Mouse (Mus musculus) liver, embryonic 13.5 days (tissue): ENCODE data around the gene Adamts12. TPM values are rescaled to one million over a fixed set of nuclear protein-coding genes. Genes with fewer than 3 reads are reported as not detected.

Experiments
- ATAC-seq: fragments of 200-750 bp; cut with Nextera tagmentation; 2 replicates; pipeline ENCODE4 v1.8.0; 2017; ENCODE audit warnings: low read depth, mild to moderate bottlenecking, moderate number of reproducible peaks, moderate library complexity
- DNase-seq: peaks from one replicate; pipeline ENCODE4 v3.0.0; 2022
- H3K27ac ChIP-seq: fragments of 300-500 bp; sonication (generic); 2 replicates; pipeline ENCODE4 v1.5.1; 2015; ENCODE audit warnings: moderate library complexity, mild to moderate bottlenecking, inconsistent platforms
- H3K27me3 ChIP-seq: fragments of 300-500 bp; sonication (generic); 2 replicates; pipeline ENCODE4 v1.6.1; 2015; ENCODE audit warnings: mild to moderate bottlenecking, inconsistent platforms
- H3K36me3 ChIP-seq: fragments of 300-500 bp; sonication (generic); 2 replicates; pipeline ENCODE4 v1.6.1; 2015; ENCODE audit warnings: mild to moderate bottlenecking, inconsistent platforms
- H3K4me1 ChIP-seq: fragments of 300-500 bp; sonication (generic); replicated peaks from 2 replicates; pipeline ENCODE4 v1.6.1; 2015; ENCODE audit warnings: inconsistent platforms
- H3K4me2 ChIP-seq: fragments of 300-500 bp; sonication (generic); 2 replicates; pipeline ENCODE4 v1.6.1; 2015; ENCODE audit warnings: inconsistent platforms, mild to moderate bottlenecking, moderate library complexity
- H3K4me3 ChIP-seq: fragments of 300-500 bp; sonication (generic); replicated peaks from 2 replicates; pipeline ENCODE4 v1.5.1; 2015; ENCODE audit warnings: mild to moderate bottlenecking, inconsistent platforms
- H3K9ac ChIP-seq: fragments of 300-500 bp; sonication (generic); 2 replicates; pipeline ENCODE4 v1.6.1; 2015; ENCODE audit warnings: mild to moderate bottlenecking, inconsistent platforms
- H3K9me3 ChIP-seq: fragments of 300-500 bp; sonication (generic); replicated peaks from 2 replicates; pipeline ENCODE4 v1.6.1; 2016; ENCODE audit warnings: inconsistent platforms
- WGBS: fragments of 180-500 bp; shearing (Covaris S2); methylation state at CpG from one replicate; pipeline ENCODE4 v1.1.7; 2015; ENCODE audit not compliant: insufficient replicate concordance; 5-methylcytosine and 5-hydroxymethylcytosine counted together
- polyA plus RNA-seq: library from polyadenylated mRNA; unstranded; fragments of >200 nt; fragmentation: Nextera tagmentation; extraction: Ambion mirVana; gene quantifications from 2 replicates; pipeline ENCODE4 v1.2.1, GENCODE M21; 2015

The Adamts12 gene
- polyA plus RNA-seq, 1 experiment from 2014 or later, result 0.20 TPM

GRCm38 (mm10) chr15:11116303-11116702, 51.7 kb downstream of the Adamts12 start:
- no peak overlapping the region for H3K27ac ChIP-seq
- no peak overlapping the region for H3K4me2 ChIP-seq
- H3K4me3 ChIP-seq, result no peak overlapping the region
- no peaks in the 10 kb centered on the region for H3K4me1 ChIP-seq
- ATAC-seq, result no peak
- 51% methylated on average over 2 of the region's 2 CpGs for WGBS
- H3K9me3 ChIP-seq, result no peaks in the 10 kb centered on the region
- no peak for DNase-seq
- no peaks in the 10 kb centered on the region for H3K36me3 ChIP-seq
- H3K27me3 ChIP-seq, result no peaks in the 10 kb centered on the region
- H3K9ac ChIP-seq, result no peak overlapping the region

GRCm38 (mm10) chr15:11116853-11117252, 52.3 kb downstream of the Adamts12 start:
- Histone ChIP-seq H3K27ac (no peak overlapping the region), H3K9me3 (no peaks in the 10 kb centered on the region), H3K9ac (no peak overlapping the region), H3K27me3 (no peaks in the 10 kb centered on the region), H3K4me3 (no peak overlapping the region), H3K4me2 (no peak overlapping the region), H3K4me1 (no peaks in the 10 kb centered on the region), H3K36me3 (no peaks in the 10 kb centered on the region)
- ATAC-seq, result no peak
- WGBS, result 30% methylated on average over 3 of the region's 3 CpGs
- no peak for DNase-seq

- Histone ChIP-seq H3K27ac (no peak overlapping the region), H3K27me3 (no peaks in the 10 kb centered on the region), H3K9ac (no peak overlapping the region), H3K9me3 (no peaks in the 10 kb centered on the region), H3K4me1 (no peaks in the 10 kb centered on the region), H3K36me3 (no peaks in the 10 kb centered on the region), H3K4me3 (no peak overlapping the region), H3K4me2 (no peak overlapping the region)
- DNase-seq, result no peak
- ATAC-seq, result no peak
Measured at GRCm38 (mm10) chr15:11118371-11118770, 53.8 kb downstream of the Adamts12 start.

- H3K4me2 ChIP-seq, result no peak overlapping the region
- no peaks in the 10 kb centered on the region for H3K9me3 ChIP-seq
- H3K4me1 ChIP-seq, result no peaks in the 10 kb centered on the region
- no peak overlapping the region for H3K27ac ChIP-seq
- H3K4me3 ChIP-seq, result no peak overlapping the region
- 24% methylated on average over 1 of the region's 1 CpGs for WGBS
- no peaks in the 10 kb centered on the region for H3K36me3 ChIP-seq
- DNase-seq (no peak), ATAC-seq (no peak)
- H3K9ac ChIP-seq, result no peak overlapping the region
- H3K27me3 ChIP-seq, result no peaks in the 10 kb centered on the region
Measured at GRCm38 (mm10) chr15:11121721-11122120, 57.1 kb downstream of the Adamts12 start.

GRCm38 (mm10) chr15:11125361-11125760, 60.8 kb downstream of the Adamts12 start:
- Histone ChIP-seq H3K27ac (no peak overlapping the region), H3K4me2 (no peak overlapping the region), H3K4me3 (no peak overlapping the region), H3K27me3 (no peaks in the 10 kb centered on the region), H3K36me3 (no peaks in the 10 kb centered on the region), H3K4me1 (no peaks in the 10 kb centered on the region), H3K9me3 (no peaks in the 10 kb centered on the region), H3K9ac (no peak overlapping the region)
- DNase-seq, result no peak
- ATAC-seq, result no peak

- Histone ChIP-seq H3K4me2 (no peak overlapping the region), H3K4me1 (no peaks in the 10 kb centered on the region), H3K27ac (no peak overlapping the region), H3K9me3 (no peaks in the 10 kb centered on the region), H3K9ac (no peak overlapping the region), H3K27me3 (no peaks in the 10 kb centered on the region), H3K4me3 (no peak overlapping the region), H3K36me3 (no peaks in the 10 kb centered on the region)
- 39% methylated on average over 6 of the region's 6 CpGs for WGBS
- ATAC-seq (no peak), DNase-seq (no peak)
Measured at GRCm38 (mm10) chr15:11128457-11128856, 63.9 kb downstream of the Adamts12 start.

GRCm38 (mm10) chr15:11132586-11133558, 68.3 kb downstream of the Adamts12 start:
- Histone ChIP-seq H3K9me3 (no peaks in the 10 kb centered on the region), H3K36me3 (no peaks in the 10 kb centered on the region), H3K4me3 (no peak overlapping the region), H3K9ac (no peak overlapping the region), H3K27ac (no peak overlapping the region), H3K4me2 (no peak overlapping the region), H3K27me3 (no peaks in the 10 kb centered on the region), H3K4me1 (no peaks in the 10 kb centered on the region)
- no peak for DNase-seq
- WGBS, result 62% methylated on average over 5 of the region's 5 CpGs
- no peak for ATAC-seq

GRCm38 (mm10) chr15:11145581-11145980, 81.0 kb downstream of the Adamts12 start:
- Histone ChIP-seq H3K9me3 (no peaks in the 10 kb centered on the region), H3K4me3 (no peak overlapping the region), H3K27me3 (no peaks in the 10 kb centered on the region), H3K4me2 (no peak overlapping the region), H3K9ac (no peak overlapping the region), H3K27ac (no peak overlapping the region), H3K36me3 (no peaks in the 10 kb centered on the region), H3K4me1 (no peaks in the 10 kb centered on the region)
- ATAC-seq (no peak), DNase-seq (no peak)
- WGBS, result 46% methylated on average over 3 of the region's 3 CpGs

- ATAC-seq (no peak), DNase-seq (no peak)
- Histone ChIP-seq H3K27me3 (no peaks in the 10 kb centered on the region), H3K27ac (no peak overlapping the region), H3K9me3 (no peaks in the 10 kb centered on the region), H3K4me3 (no peak overlapping the region), H3K36me3 (no peaks in the 10 kb centered on the region), H3K9ac (no peak overlapping the region), H3K4me1 (no peaks in the 10 kb centered on the region), H3K4me2 (no peak overlapping the region)
- WGBS, result 46% methylated on average over 6 of the region's 6 CpGs
Measured at GRCm38 (mm10) chr15:11159386-11159785, 94.8 kb downstream of the Adamts12 start.

- H3K4me3 ChIP-seq, result no peak overlapping the region
- WGBS, result 47% methylated on average over 2 of the region's 2 CpGs
- H3K4me2 ChIP-seq, result no peak overlapping the region
- no peak overlapping the region for H3K27ac ChIP-seq
- H3K36me3 ChIP-seq, result no peaks in the 10 kb centered on the region
- DNase-seq (no peak), ATAC-seq (no peak)
- H3K4me1 ChIP-seq, result no peaks in the 10 kb centered on the region
- H3K9me3 ChIP-seq, result no peaks in the 10 kb centered on the region
- no peak overlapping the region for H3K9ac ChIP-seq
- H3K27me3 ChIP-seq, result no peaks in the 10 kb centered on the region
Measured at GRCm38 (mm10) chr15:11160759-11161158, 96.2 kb downstream of the Adamts12 start.

- WGBS, result 49% methylated on average over 3 of the region's 3 CpGs
- no peaks in the 10 kb centered on the region for H3K4me1 ChIP-seq
- H3K27me3 ChIP-seq, result no peaks in the 10 kb centered on the region
- H3K4me3 ChIP-seq, result no peak overlapping the region
- no peak overlapping the region for H3K4me2 ChIP-seq
- no peak overlapping the region for H3K27ac ChIP-seq
- H3K9me3 ChIP-seq, result no peaks in the 10 kb centered on the region
- ATAC-seq (no peak), DNase-seq (no peak)
- H3K9ac ChIP-seq, result no peak overlapping the region
- H3K36me3 ChIP-seq, result no peaks in the 10 kb centered on the region
Measured at GRCm38 (mm10) chr15:11165883-11166282, 101.3 kb downstream of the Adamts12 start.

GRCm38 (mm10) chr15:11173884-11174470, 109.4 kb downstream of the Adamts12 start:
- Histone ChIP-seq H3K4me3 (no peak overlapping the region), H3K9me3 (no peaks in the 10 kb centered on the region), H3K27ac (no peak overlapping the region), H3K27me3 (no peaks in the 10 kb centered on the region), H3K9ac (no peak overlapping the region), H3K4me2 (no peak overlapping the region), H3K4me1 (no peaks in the 10 kb centered on the region), H3K36me3 (no peaks in the 10 kb centered on the region)
- WGBS, result 77% methylated on average over 7 of the region's 7 CpGs
- no peak for DNase-seq
- no peak for ATAC-seq
